Mouse (Mus musculus) lung, postnatal 0 days (tissue): Measurements from ENCODE around the gene Gimap7.

ENCODE experiments used
- CTCF ChIP-seq: IDR thresholded peaks from 2 replicates; pipeline ENCODE4 v1.5.1; 2016; ENCODE audit warnings: antibody characterized with exemption, mild to moderate bottlenecking
- EP300 ChIP-seq: IDR thresholded peaks from 2 replicates; pipeline ENCODE4 v1.6.1; 2016; ENCODE audit warnings: antibody characterized with exemption, mild to moderate bottlenecking, control low read depth

DNA sequence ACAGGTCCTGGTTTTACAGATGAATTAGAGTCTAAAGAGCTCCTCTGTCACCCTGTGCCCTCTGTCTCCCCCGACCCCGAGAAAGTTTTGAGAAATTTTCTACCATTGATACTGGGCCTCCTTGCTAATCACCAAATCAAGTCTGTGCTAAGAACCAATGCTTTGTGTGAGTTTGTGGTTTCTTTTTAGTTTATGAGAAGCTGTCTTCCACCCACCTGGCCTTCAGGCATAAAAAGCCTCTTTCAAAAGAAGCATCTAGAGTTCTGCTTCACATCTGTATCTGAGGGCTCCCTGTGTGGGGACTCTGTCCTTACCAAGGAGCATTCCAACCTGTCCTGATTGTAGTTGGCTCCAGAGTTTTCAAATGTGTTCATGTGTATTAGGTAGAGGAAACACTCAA lies 33.2 kb upstream of the Gimap7 start:
- TF ChIP-seq CTCF (no peak), EP300 (no peak)
